Mouse (Mus musculus): ENCODE data around the gene Pola2.

Pola2 gene

GRCm38 (mm10) chr19:5911430-5912102 lies 52.4 kb downstream of the Pola2 start:
- DNase-seq (ENCODE audit: low read depth in 1 of 2, low spot score in 2 of 2) = no peak

- no peak for DNase-seq (ENCODE audit: low read depth in 1 of 2, low spot score in 2 of 2)
Measured at GRCm38 (mm10) chr19:5910221-5910620, 53.8 kb downstream of the Pola2 start.

GRCm38 (mm10) chr19:5907275-5907674 lies 56.7 kb downstream of the Pola2 start:
- DNase-seq (ENCODE audit: low read depth in 1 of 2, low spot score in 2 of 2) = no peak

GRCm38 (mm10) chr19:5894002-5894678 lies 69.9 kb downstream of the Pola2 start, which contains the start of gene Tigd3:
TSS of gene Tigd3 (minus strand) at chr19:5894149.
- peak; percentile 60 to 63 for DNase-seq (ENCODE audit: low read depth in 1 of 2, low spot score in 2 of 2)

- DNase-seq (ENCODE audit: low read depth in 1 of 2, low spot score in 2 of 2) = no peak
Measured at GRCm38 (mm10) chr19:5893282-5894001, 70.6 kb downstream of the Pola2 start.

GRCm38 (mm10) chr19:5892735-5893134 lies 71.3 kb downstream of the Pola2 start:
- no peak for DNase-seq (ENCODE audit: low read depth in 1 of 2, low spot score in 2 of 2)

- no peak for DNase-seq (ENCODE audit: low read depth in 1 of 2, low spot score in 2 of 2)
Measured at GRCm38 (mm10) chr19:5892262-5892661, 71.7 kb downstream of the Pola2 start.

- no peak for DNase-seq (ENCODE audit: low read depth in 1 of 2, low spot score in 2 of 2)
Measured at GRCm38 (mm10) chr19:5891521-5892258, 72.3 kb downstream of the Pola2 start.
